Mouse (Mus musculus) embryonic fibroblast, embryonic 13.5 days (primary cell): ENCODE measurements around the gene Epm2aip1.

Source experiments
- CTCF ChIP-seq: IDR thresholded peaks from 2 replicates; pipeline ENCODE4 v1.5.1; 2011; ENCODE audit warnings: mild to moderate bottlenecking, control low read depth, low read length, moderate library complexity, borderline replicate concordance; ENCODE audit not compliant: insufficient read depth
- POLR2A ChIP-seq: IDR thresholded peaks from 2 replicates; pipeline ENCODE4 v1.6.1; 2011; ENCODE audit warnings: low read depth, mild to moderate bottlenecking, control low read depth, low read length, moderate library complexity

DNA sequence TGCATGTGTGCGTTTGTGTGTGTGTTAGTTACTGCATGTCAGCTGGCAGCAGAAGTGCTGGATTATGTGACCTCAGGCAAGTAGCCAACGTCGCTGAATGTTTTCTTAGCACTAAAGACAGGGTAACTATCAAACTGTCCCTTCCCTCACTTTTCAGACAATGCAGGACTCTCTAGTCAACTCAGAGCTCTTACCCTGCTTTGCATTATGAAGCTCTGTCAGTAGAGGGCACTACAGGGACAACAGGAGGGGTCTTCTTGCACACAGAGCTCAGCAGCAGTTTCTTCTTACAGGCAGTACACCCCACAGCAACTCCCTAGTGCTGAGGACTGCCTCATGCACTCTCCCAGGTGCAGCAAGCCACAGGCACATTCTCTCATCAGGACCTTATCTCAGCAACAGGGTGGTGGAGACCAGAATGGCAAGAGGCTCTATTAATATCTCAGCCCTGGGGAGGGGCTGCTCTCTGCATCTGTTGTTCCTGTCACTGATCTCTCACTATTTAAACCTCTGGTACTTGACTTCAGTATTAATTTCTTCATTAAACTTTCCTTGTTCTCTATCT, 24.0 kb upstream of the Epm2aip1 start:
- TF ChIP-seq CTCF (no peak), POLR2A (no peak)
